Mouse (Mus musculus) stomach, postnatal 0 days (tissue): ENCODE measurements around the gene Trmt44.

Experiments
- CTCF ChIP-seq: IDR thresholded peaks from 2 replicates; pipeline ENCODE4 v1.5.1; 2016; ENCODE audit warnings: antibody characterized with exemption, low read depth, mild to moderate bottlenecking, moderate library complexity
- EP300 ChIP-seq: optimal IDR thresholded peaks from 2 replicates; pipeline ENCODE3; 2016; ENCODE audit warnings: antibody characterized with exemption

DNA sequence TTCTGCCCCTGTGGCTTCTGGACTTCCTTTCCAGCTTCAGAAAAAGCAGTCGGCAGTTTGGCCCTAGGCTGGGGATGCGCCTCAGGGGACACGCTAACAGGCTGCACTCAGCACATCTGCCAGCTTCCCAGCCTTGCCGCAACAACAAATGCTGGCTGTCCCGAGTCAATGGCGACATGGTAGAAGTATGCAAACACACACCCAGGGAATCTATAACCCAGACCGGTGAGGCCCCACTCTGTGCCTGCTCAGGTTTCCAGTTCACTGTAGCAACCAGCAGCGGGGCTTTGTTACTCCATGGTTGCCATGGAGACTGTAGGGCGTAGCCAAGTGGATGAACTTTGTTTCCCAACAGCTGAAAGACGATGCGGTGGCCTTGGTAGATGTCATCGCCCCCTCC, 34.5 kb upstream of the Trmt44 start:
- no peak for TF ChIP-seq CTCF
- TF ChIP-seq EP300 = no peak
